Mouse (Mus musculus): ENCODE measurements around the gene Clec18a.
A peak's percentile ranks its signal among the peaks of the same experiment; 100 is the strongest.

- TF ChIP-seq E2F4 (IDR thresholded peaks at IDR 0.05; ENCODE audit: insufficient replicate concordance, low read depth, low read length): no peak
- no peak for TF ChIP-seq JUN (IDR thresholded peaks at IDR 0.05; ENCODE audit: insufficient read depth, low read depth, low read length)
- TF ChIP-seq CTCF (conservative IDR thresholded peaks at IDR 0.05 in 1 of 2, IDR thresholded peaks at IDR 0.05 in 1 of 2; ENCODE audit: low read depth in 2 of 2, low read length in 2 of 2): peak in 1 of 2 experiments; percentile 23; a peak in 2 of 4 replicates
- no peak for TF ChIP-seq MAX (IDR thresholded peaks at IDR 0.05; ENCODE audit: low read length)
- no peak for TF ChIP-seq POLR2A (IDR thresholded peaks at IDR 0.05; ENCODE audit: low read depth, low read length)
- no peak for TF ChIP-seq BHLHE40 (IDR thresholded peaks at IDR 0.05; ENCODE audit: low read depth, low read length)
- TF ChIP-seq ELF1 (IDR thresholded peaks at IDR 0.05; ENCODE audit: low read depth, low read length): no peak
- no peak for TF ChIP-seq TBP (conservative IDR thresholded peaks at IDR 0.05; ENCODE audit: low read depth, low read length)
- no peak for TF ChIP-seq USF1 (IDR thresholded peaks at IDR 0.05; ENCODE audit: low read depth, low read length)
- no peak for TF ChIP-seq ZC3H11A (IDR thresholded peaks at IDR 0.05; ENCODE audit: low read depth, low read length)
- TF ChIP-seq TCF12 (IDR thresholded peaks at IDR 0.05; ENCODE audit: low read depth, low read length): no peak
- no peak for TF ChIP-seq MAZ (IDR thresholded peaks at IDR 0.05; ENCODE audit: low read depth, low read length)
Observed at GRCm38 (mm10) chr8:111048694-111049093, 43.5 kb downstream of the Clec18a start.

All from CH12.LX (cell line).